Mouse (Mus musculus) thymus, adult 2 months (tissue): ENCODE results near the gene Fgfr2.

Experiments used
- CTCF ChIP-seq: fragments of 200-500 bp; IDR thresholded peaks from 2 replicates; pipeline ENCODE4 v1.5.1; 2012; ENCODE audit warnings: mild to moderate bottlenecking, control low read depth, low read length, moderate library complexity, borderline replicate concordance; ENCODE audit not compliant: control insufficient read depth, poor library complexity, insufficient read depth; ENCODE audit errors: extremely low read depth
- POLR2A ChIP-seq: fragments of 200-500 bp; IDR thresholded peaks from 2 replicates; pipeline ENCODE4 v1.6.1; 2012; ENCODE audit warnings: mild to moderate bottlenecking, low read length, control low read depth, moderate library complexity; ENCODE audit not compliant: control insufficient read depth, poor library complexity, insufficient read depth; ENCODE audit errors: extremely low read depth

- no peak for TF ChIP-seq CTCF
- TF ChIP-seq POLR2A: no peak
Measured at GRCm38 (mm10) chr7:132672481-132672959, 450.6 kb downstream of the Fgfr2 start.
